Mouse (Mus musculus) lung, embryonic 16.5 days (tissue): ENCODE results near the gene Tlr12. TPM values are rescaled to one million over a fixed set of nuclear protein-coding genes. Genes with fewer than 3 reads are reported as not detected.
A peak's percentile ranks its signal among the peaks of the same experiment; 100 is the strongest.

Experiments used
- ATAC-seq: fragments of 200-750 bp; cut with Nextera tagmentation; 2 replicates; pipeline ENCODE4 v1.8.0; 2017; ENCODE audit warnings: low read depth, mild to moderate bottlenecking, moderate library complexity
- H3K27ac ChIP-seq: fragments of 300-500 bp; sonication (generic); 2 replicates; pipeline ENCODE4 v1.5.1; 2014; ENCODE audit warnings: mild to moderate bottlenecking, control low read depth, low read length
- H3K27me3 ChIP-seq: fragments of 300-500 bp; sonication (generic); 2 replicates; pipeline ENCODE4 v1.6.1; 2014; ENCODE audit warnings: low read depth, low read length, mixed read lengths; ENCODE audit not compliant: control insufficient read depth, insufficient read depth
- H3K36me3 ChIP-seq: fragments of 300-500 bp; sonication (generic); 2 replicates; pipeline ENCODE4 v1.6.1; 2014; ENCODE audit warnings: low read length; ENCODE audit not compliant: control insufficient read depth, insufficient read depth
- H3K4me1 ChIP-seq: fragments of 300-500 bp; sonication (generic); replicated peaks from 2 replicates; pipeline ENCODE4 v1.6.1; 2014; ENCODE audit warnings: low read length, mixed read lengths; ENCODE audit not compliant: control insufficient read depth, insufficient read depth
- H3K4me2 ChIP-seq: fragments of 300-500 bp; sonication (generic); 2 replicates; pipeline ENCODE4 v1.6.1; 2014; ENCODE audit warnings: low read depth, low read length, control low read depth
- H3K4me3 ChIP-seq: fragments of 300-500 bp; sonication (generic); 2 replicates; pipeline ENCODE4 v1.5.1; 2014; ENCODE audit warnings: mild to moderate bottlenecking, low read length, control low read depth
- H3K9ac ChIP-seq: fragments of 300-500 bp; sonication (generic); 2 replicates; pipeline ENCODE4 v1.6.1; 2014; ENCODE audit warnings: low read length, control low read depth
- H3K9me3 ChIP-seq: fragments of 300-500 bp; sonication (generic); 2 replicates; pipeline ENCODE4 v1.6.1; 2016; ENCODE audit warnings: low read length; ENCODE audit not compliant: control insufficient read depth
- WGBS: fragments of 180-500 bp; shearing (Covaris S2); extraction: QIAGEN DNeasy Blood & Tissue Kit; methylation state at CpG from one replicate; pipeline ENCODE4 v1.1.7; 2014; 5-methylcytosine and 5-hydroxymethylcytosine counted together
- polyA plus RNA-seq: library from polyadenylated mRNA; unstranded; fragments of >200 nt; fragmentation: Nextera tagmentation; extraction: Ambion mirVana; gene quantifications from 2 replicates; pipeline ENCODE4 v1.2.1, GENCODE M21; 2015

Gene Tlr12
- polyA plus RNA-seq, 1 experiment from 2014 or later: 1.6 TPM

DNA sequence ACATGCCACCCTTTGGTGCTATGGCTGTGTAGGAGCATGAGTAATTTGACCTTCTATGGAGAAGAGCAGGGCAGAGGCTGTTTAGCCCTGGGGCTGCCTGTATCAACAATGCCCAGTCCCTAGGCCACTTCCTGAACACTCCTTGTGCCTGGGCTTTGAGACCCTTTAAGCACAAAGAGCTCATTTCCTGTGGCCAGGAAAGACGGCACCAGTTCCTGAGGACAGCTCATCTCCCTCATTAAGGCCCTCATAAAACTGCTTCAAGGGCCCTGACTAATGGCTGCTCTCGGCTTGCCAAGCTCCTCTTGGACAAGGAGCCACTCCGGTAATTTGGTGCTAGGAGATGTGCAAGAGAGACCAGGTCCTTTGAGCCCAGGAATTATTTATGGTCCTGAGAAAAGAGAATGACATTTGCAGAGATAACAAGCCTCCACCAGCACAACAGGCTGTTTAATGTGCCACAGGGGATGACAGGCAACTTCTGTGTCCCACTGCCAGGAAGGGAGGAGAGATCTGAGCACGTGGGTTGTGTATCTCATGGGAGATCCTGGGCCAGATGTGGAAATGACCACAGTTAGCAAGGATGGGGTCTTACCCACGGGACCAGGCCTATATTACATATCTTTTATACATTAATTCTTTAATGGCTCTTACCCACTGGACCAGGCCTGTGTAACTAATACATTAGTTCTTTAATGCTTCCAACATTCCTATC, 34.3 kb upstream of the Tlr12 start:
- peak; percentile 10; the same call in 1 of the 2 replicates for ATAC-seq
- Histone ChIP-seq H3K36me3 (no peaks in the 10 kb centered on the region), H3K4me3 (no peak overlapping the region), H3K9me3 (no peaks in the 10 kb centered on the region), H3K27me3 (no peaks in the 10 kb centered on the region), H3K27ac (peak overlapping the region; percentile 65), H3K4me2 (no peak overlapping the region), H3K9ac (no peak overlapping the region), H3K4me1 (peaks cover 29% of the 10 kb centered on the region)
- 24% methylated on average over 5 of the region's 5 CpGs for WGBS

DNA sequence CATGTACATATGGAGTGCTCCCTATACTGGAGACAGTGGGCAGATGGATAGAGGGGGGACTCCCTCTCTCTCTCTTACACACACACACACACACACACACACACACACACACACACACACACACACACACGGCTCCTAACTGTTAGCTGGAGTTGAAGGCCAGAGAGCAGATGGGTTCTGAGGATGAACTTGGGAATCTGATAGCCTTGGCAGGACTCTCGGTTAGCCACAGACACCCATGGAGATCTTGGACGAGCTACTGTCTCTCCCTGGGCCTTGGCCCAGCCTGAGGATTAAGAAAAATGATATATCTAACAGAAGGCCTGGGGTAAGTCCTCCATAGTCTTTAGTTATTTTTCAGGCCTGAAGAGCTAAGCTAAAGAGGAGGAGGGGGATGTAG, 33.1 kb upstream of the Tlr12 start:
- Histone ChIP-seq H3K9ac (no peak overlapping the region), H3K4me1 (peaks cover 32% of the 10 kb centered on the region), H3K9me3 (no peaks in the 10 kb centered on the region), H3K27me3 (no peaks in the 10 kb centered on the region), H3K4me3 (no peak overlapping the region), H3K36me3 (no peaks in the 10 kb centered on the region), H3K27ac (peak overlapping the region; percentile 65; the same call in 1 of the 2 replicates), H3K4me2 (no peak overlapping the region)
- WGBS: 40% methylated on average over 3 of the region's 3 CpGs
- ATAC-seq: no peak

DNA sequence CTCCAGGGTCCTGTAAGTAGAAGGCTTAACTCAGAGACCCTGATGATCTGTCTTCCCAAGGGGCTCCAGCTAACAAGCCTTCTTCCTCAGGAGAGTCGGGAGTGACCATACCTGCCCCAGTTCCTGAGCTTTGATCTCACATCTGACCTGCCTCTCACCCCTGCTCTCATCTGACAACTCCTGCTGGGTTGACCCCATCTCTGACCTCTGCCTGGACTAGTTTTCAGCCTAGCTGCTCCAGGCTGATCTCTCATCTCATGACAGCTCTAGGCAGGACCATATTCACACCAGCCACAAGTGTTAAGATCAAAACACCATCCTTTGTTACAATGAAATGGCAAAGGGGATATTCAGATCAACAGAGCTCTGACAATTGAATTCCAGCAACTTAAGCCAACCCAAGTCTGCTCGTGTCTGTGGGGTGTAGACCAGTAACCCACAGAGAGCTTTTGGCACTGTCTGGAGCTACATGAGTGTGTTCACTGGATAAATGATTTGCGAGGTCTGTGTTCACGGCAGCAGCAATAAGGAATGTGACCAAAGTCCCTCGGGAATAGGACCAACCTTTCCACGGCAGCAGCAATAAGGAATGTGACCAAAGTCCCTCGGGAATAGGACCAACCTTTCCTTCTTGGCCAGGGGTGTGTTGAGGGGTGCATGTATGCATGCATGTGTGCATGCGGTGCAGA, 30.3 kb upstream of the Tlr12 start:
- Histone ChIP-seq H3K36me3 (no peaks in the 10 kb centered on the region), H3K27me3 (no peaks in the 10 kb centered on the region), H3K9ac (no peak overlapping the region), H3K4me1 (peaks cover 39% of the 10 kb centered on the region), H3K4me2 (no peak overlapping the region), H3K9me3 (no peaks in the 10 kb centered on the region), H3K27ac (no peak overlapping the region), H3K4me3 (no peak overlapping the region)
- 36% methylated on average over 8 of the region's 8 CpGs for WGBS
- no peak for ATAC-seq

DNA sequence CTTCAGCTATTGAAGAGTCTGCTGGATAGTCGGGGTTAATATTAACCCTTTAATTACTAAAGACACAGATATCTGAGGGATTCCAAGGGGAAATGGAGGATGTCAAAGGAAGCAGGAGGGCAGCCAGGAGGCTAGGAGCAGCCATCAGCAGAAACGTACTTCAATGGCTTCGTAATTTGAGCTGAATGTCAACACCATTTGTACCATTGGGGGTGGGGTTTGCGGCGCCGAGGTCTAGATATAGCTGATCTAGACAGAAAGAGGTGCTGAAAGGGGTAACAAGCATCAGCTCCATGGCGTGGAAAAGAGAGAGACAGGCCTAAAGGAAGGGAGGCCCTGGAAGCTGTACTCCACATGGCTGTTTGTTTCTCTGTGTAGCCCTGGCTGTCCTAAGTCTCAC, 28.3 kb upstream of the Tlr12 start:
- H3K4me2 ChIP-seq: no peak overlapping the region
- no peak overlapping the region for H3K4me3 ChIP-seq
- no peak for ATAC-seq
- 14% methylated on average over 7 of the region's 7 CpGs for WGBS
- no peaks in the 10 kb centered on the region for H3K27me3 ChIP-seq
- H3K27ac ChIP-seq: peak overlapping the region; percentile 35; the same call in 1 of the 2 replicates
- H3K9ac ChIP-seq: no peak overlapping the region
- H3K4me1 ChIP-seq: peaks cover 32% of the 10 kb centered on the region
- no peaks in the 10 kb centered on the region for H3K9me3 ChIP-seq
- H3K36me3 ChIP-seq: no peaks in the 10 kb centered on the region

DNA sequence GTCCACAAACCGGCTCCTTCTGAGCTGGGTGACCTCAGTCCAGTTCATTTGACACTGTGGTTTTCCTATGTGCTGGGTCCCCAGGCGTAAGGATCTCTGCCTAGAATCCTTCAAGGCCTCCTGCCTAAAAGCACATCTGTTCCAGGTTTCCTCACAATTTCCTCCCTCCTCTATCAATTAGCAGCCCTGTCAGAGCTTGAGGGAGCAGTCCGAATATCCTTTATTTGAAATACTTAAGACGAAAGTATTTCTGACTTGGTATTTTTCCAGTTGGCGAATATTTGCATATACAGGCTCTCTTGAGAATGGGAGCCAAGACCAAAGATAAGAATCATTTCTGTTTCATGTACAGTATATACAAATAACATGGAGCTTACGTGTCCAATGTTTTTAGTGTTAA, 27.5 kb upstream of the Tlr12 start:
- Histone ChIP-seq H3K9me3 (no peaks in the 10 kb centered on the region), H3K4me2 (no peak overlapping the region), H3K9ac (no peak overlapping the region), H3K27ac (peak overlapping the region; percentile 19), H3K36me3 (no peaks in the 10 kb centered on the region), H3K27me3 (no peaks in the 10 kb centered on the region), H3K4me1 (peaks cover 32% of the 10 kb centered on the region), H3K4me3 (no peak overlapping the region)
- 29% methylated on average over 6 of the region's 6 CpGs for WGBS
- peak; percentile 15; the same call in 1 of the 2 replicates for ATAC-seq

DNA sequence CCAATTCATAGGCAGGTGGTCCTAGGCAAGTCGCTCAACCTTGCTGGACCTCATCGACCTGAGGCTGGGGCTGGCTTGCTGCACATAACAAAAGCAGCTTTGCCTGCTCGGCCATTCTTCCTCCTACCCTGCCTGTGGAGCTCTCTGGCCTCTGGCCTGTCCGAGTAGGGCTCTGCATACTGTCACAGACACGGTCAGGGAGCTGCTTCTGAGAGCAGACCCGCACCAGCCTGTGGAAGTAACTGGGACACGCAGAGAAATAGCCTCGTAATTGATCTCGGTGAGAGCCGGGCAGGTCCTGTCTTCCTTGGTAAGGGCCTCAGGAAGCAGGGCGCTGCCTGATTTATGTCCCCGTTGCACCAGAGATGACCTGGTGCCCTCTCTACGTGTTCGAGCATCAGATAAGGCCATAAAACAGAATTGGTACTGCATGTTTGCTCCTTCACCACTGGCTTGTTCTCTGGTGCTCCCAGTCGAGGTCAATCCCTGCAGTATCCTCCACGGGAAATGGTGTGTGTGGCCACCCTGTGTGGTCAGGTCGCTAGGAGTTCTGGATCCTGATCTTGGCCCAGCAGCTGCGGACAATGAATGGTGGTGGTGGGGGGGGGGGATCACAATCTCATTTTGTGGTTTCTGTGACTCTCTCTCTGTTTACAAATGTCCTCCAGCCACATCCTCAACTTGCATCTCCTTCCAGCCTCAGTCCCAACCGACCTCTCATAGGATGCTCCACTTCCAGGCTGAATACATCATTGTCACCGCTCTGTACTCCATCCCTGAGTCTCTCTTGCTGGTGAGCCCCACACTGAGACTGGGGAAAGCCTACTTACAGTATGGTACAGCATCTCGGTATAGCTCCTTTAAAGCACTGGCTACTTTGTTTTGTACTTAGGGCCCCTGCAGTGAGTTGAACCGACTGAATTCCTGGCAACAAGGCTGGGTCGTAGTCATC, 23.6 kb upstream of the Tlr12 start:
- peaks cover 37% of the 10 kb centered on the region for H3K4me1 ChIP-seq
- H3K9me3 ChIP-seq: no peaks in the 10 kb centered on the region
- H3K27me3 ChIP-seq: no peaks in the 10 kb centered on the region
- ATAC-seq: no peak; the same call in 1 of the 2 replicates
- no peak overlapping the region for H3K9ac ChIP-seq
- WGBS: 39% methylated on average over 23 of the region's 23 CpGs
- no peak overlapping the region for H3K4me3 ChIP-seq
- no peaks in the 10 kb centered on the region for H3K36me3 ChIP-seq
- no peak overlapping the region for H3K4me2 ChIP-seq
- H3K27ac ChIP-seq: no peak overlapping the region; the same call in 1 of the 2 replicates

DNA sequence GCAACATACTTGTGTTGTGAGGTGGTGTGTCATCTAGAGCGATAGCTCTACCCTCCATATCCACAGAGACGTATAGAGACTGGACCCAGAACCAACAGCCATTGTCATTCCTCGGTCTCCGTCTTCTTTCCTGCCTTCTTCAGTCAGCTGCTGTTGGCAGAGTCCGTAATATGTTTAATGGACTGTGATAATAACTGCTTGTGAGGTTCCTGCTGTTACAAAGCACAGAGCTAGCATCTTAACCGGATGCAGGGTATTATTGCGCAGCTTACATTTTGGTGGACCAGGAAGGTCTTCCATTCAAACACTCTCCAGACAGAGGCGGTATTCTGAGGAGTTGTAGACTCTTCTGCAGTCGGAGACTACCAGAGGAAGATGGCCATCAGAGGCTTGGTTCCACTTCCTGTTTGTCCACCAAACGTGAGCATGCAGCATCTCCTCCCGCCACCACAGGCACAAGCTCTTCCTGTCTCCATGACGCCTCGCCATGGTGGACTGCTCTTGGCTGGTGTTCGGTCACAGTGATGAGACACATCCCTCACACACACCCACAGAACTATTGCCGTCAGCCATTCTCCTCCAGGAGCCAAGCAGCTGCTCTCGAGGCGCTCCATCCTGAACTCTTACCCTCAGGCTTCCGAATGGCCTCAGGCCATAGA, 20.0 kb upstream of the Tlr12 start:
- WGBS: 62% methylated on average over 18 of the region's 18 CpGs
- H3K4me2 ChIP-seq: no peak overlapping the region
- H3K27ac ChIP-seq: peak overlapping the region; percentile 68
- H3K27me3 ChIP-seq: no peaks in the 10 kb centered on the region
- H3K4me1 ChIP-seq: peaks cover 41% of the 10 kb centered on the region
- H3K9me3 ChIP-seq: no peaks in the 10 kb centered on the region
- ATAC-seq: peak; percentile 48
- no peak overlapping the region for H3K9ac ChIP-seq
- no peaks in the 10 kb centered on the region for H3K36me3 ChIP-seq
- H3K4me3 ChIP-seq: no peak overlapping the region

DNA sequence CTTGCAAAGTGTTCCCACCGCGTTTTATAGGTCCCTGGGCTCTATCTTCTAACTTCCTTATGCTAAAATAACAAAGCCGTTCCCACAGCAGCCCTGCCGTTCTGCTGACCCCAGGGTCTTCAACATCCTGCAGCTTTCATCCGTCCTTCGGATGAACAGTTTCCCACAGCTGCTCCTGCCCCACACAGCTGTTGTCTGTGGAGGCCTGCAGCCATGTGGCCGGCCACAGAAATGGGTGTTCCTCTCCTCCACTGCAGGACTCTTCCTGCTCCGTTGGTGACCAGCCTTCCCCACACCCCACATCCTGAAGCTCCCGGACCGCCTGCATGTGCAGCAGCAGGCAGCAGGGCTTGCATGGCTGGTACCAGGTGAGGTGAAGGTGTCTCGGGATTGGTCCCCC, 18.8 kb upstream of the Tlr12 start:
- Histone ChIP-seq H3K36me3 (no peaks in the 10 kb centered on the region), H3K27ac (peak overlapping the region; percentile 76), H3K4me3 (no peak overlapping the region), H3K4me2 (no peak overlapping the region), H3K9ac (0 out of 2 replicates have a peak overlapping the region, but pooled peaks have one; percentile 37), H3K27me3 (no peaks in the 10 kb centered on the region), H3K4me1 (peaks cover 41% of the 10 kb centered on the region), H3K9me3 (no peaks in the 10 kb centered on the region)
- 27% methylated on average over 11 of the region's 11 CpGs for WGBS
- ATAC-seq: peak; percentile 47
